ENCODE assay signal across 8 mouse cellular contexts in genomic region chr5:24474723-24475261, GRCm38 (mm10). TPM values are rescaled to one million over a fixed set of nuclear protein-coding genes. Genes with fewer than 3 reads are reported as not detected.
DNase-seq lines count a peak whose midpoint lies in the region; ATAC-seq and TF ChIP-seq lines count a peak whose summit lies in the region.

No protein-coding gene starts in this region.

- no peak for TF ChIP-seq CTCF in brain, embryonic 14.5 days (IDR thresholded peaks at IDR 0.05; ENCODE audit: borderline replicate concordance, extremely low read depth, insufficient read depth, insufficient read length)
- TF ChIP-seq CTCF in kidney, postnatal 0 days (IDR thresholded peaks at IDR 0.05; ENCODE audit: low read depth), result peak; percentile 33; the same call in 1 of the 2 replicates

- no peaks in the 10 kb centered on the region for H3K9me3 ChIP-seq in heart, embryonic 10.5 days
- H3K9me3 ChIP-seq in kidney, postnatal 0 days (replicated peaks; ENCODE audit: low read length), result no peaks in the 10 kb centered on the region
- H3K9me3 ChIP-seq in liver, embryonic 15.5 days (replicated peaks), result no peaks in the 10 kb centered on the region

- peak overlapping the region; percentile 72 for H3K4me3 ChIP-seq in heart, embryonic 10.5 days
- H3K4me3 ChIP-seq in kidney, postnatal 0 days (replicated peaks; ENCODE audit: low read depth, low read length), result peak overlapping the region; percentile 45
- H3K4me3 ChIP-seq in liver, embryonic 15.5 days (replicated peaks), result peak overlapping the region; percentile 43

- DNase-seq in heart, adult 11 months, result peak; percentile 93
- DNase-seq in heart, adult 9 months (ENCODE audit: low spot score in 2 of 2), result no peak
- peak; percentile 49 for DNase-seq in brain, embryonic 14.5 days (ENCODE audit: low read depth)
- no peak for DNase-seq in heart, embryonic 10.5 days (ENCODE audit: low spot score)
- peak; percentile 59 for DNase-seq in kidney, postnatal 0 days (ENCODE audit: low spot score)
- peak; percentile 42 for DNase-seq in ovary, adult 18-20 months (ENCODE audit: low spot score)

- H3K27ac ChIP-seq in heart, embryonic 10.5 days, result peak overlapping the region; percentile 83
- no peak overlapping the region for H3K27ac ChIP-seq in kidney, postnatal 0 days
- no peak overlapping the region for H3K27ac ChIP-seq in liver, embryonic 15.5 days (replicated peaks)

- no peak for TF ChIP-seq POLR2A in brain, embryonic 14.5 days (IDR thresholded peaks at IDR 0.05; ENCODE audit: borderline replicate concordance, extremely low read depth, insufficient read depth, insufficient read length, poor library complexity, severe bottlenecking)

- H3K36me3 ChIP-seq in heart, embryonic 10.5 days, result peaks cover 41% of the 10 kb centered on the region
- peaks cover 24% of the 10 kb centered on the region; the same call in 1 of the 2 replicates for H3K36me3 ChIP-seq in kidney, postnatal 0 days (ENCODE audit: insufficient read depth, low read length)
- H3K36me3 ChIP-seq in liver, embryonic 15.5 days (replicated peaks), result peaks cover 33% of the 10 kb centered on the region

- H3K27me3 ChIP-seq in heart, embryonic 10.5 days (ENCODE audit: insufficient read depth, poor library complexity, severe bottlenecking), result peaks cover 11% of the 10 kb centered on the region; the same call in 1 of the 2 replicates
- H3K27me3 ChIP-seq in kidney, postnatal 0 days (ENCODE audit: insufficient read depth, low read length), result 0 out of 2 replicates have a peak, but pooled peaks cover 5% of the 10 kb centered on the region
- peaks cover 41% of the 10 kb centered on the region for H3K27me3 ChIP-seq in liver, embryonic 15.5 days

- peak overlapping the region; percentile 58 for H3K9ac ChIP-seq in kidney, postnatal 0 days (ENCODE audit: low read depth, low read length)
- H3K9ac ChIP-seq in liver, embryonic 15.5 days, result no peak overlapping the region

- H3K4me1 ChIP-seq in heart, embryonic 10.5 days, result peaks cover 52% of the 10 kb centered on the region
- peaks cover 22% of the 10 kb centered on the region; the same call in 1 of the 2 replicates for H3K4me1 ChIP-seq in kidney, postnatal 0 days (replicated peaks; ENCODE audit: insufficient read depth, low read length)
- peaks cover 24% of the 10 kb centered on the region for H3K4me1 ChIP-seq in liver, embryonic 15.5 days (replicated peaks)

- H3K4me2 ChIP-seq in kidney, postnatal 0 days (ENCODE audit: low read length), result peak overlapping the region; percentile 90
- H3K4me2 ChIP-seq in liver, embryonic 15.5 days, result peak overlapping the region; percentile 62

- ATAC-seq in kidney, postnatal 0 days (replicated peaks; ENCODE audit: low FRiP score, low read depth), result 0 out of 2 replicates have a peak, but pooled peaks have one; percentile 23
- ATAC-seq in liver, embryonic 15.5 days (ENCODE audit: insufficient read depth), result no peak
- ATAC-seq in megakaryocyte-erythroid progenitor cell, adult 5-6 weeks (replicated peaks; ENCODE audit: low FRiP score, low TSS enrichment, poor library complexity, severe bottlenecking), result no peak

- WGBS in heart, embryonic 10.5 days, result under 1% methylated on average over 67 of the region's 67 CpGs
- 4% methylated on average over 67 of the region's 67 CpGs for WGBS in kidney, postnatal 0 days
- WGBS in liver, embryonic 15.5 days (ENCODE audit: insufficient replicate concordance), result 5% methylated on average over 67 of the region's 67 CpGs

RNA-seq across cellular contexts. Expression of gene Agap3, which starts 22.8 kb away (rescaled TPM):
- 176 and 244 TPM in 2 replicates for polyA plus RNA-seq in brain, embryonic 14.5 days (2012; rRNA removed)
- 20.1 and 30.1 TPM in 2 replicates for polyA plus RNA-seq in heart, embryonic 10.5 days (2016; fragmentation: Nextera tagmentation; extraction: Ambion mirVana)
- 23.9 and 26.9 TPM in 2 replicates for polyA plus RNA-seq in kidney, postnatal 0 days (2015; fragmentation: Nextera tagmentation; extraction: Ambion mirVana)
- polyA plus RNA-seq in liver, embryonic 15.5 days (2015; fragmentation: Nextera tagmentation; extraction: Ambion mirVana), result 11.3 and 14.7 TPM in 2 replicates
- total RNA-seq in megakaryocyte-erythroid progenitor cell, adult 5-6 weeks (2014; fragmentation: Nextera tagmentation), result 36.5 and 53.3 TPM in 2 replicates
- 21.7 and 33.3 TPM in 2 replicates for total RNA-seq in megakaryocyte-erythroid progenitor cell, adult 5-6 weeks (2017)

RNA-seq across cellular contexts. Expression of gene Tmub1, which starts 27.1 kb away (rescaled TPM):
- polyA plus RNA-seq in brain, embryonic 14.5 days (2012; rRNA removed), result 60.7 and 67.7 TPM in 2 replicates
- polyA plus RNA-seq in heart, embryonic 10.5 days (2016; fragmentation: Nextera tagmentation; extraction: Ambion mirVana), result 21.3 and 22.3 TPM in 2 replicates
- polyA plus RNA-seq in kidney, postnatal 0 days (2015; fragmentation: Nextera tagmentation; extraction: Ambion mirVana), result 27.0 and 28.0 TPM in 2 replicates
- polyA plus RNA-seq in liver, embryonic 15.5 days (2015; fragmentation: Nextera tagmentation; extraction: Ambion mirVana), result 5.1 and 5.5 TPM in 2 replicates
- total RNA-seq in megakaryocyte-erythroid progenitor cell, adult 5-6 weeks (2014; fragmentation: Nextera tagmentation), result 10.5 and 11.4 TPM in 2 replicates
- 5.6 and 6.2 TPM in 2 replicates for total RNA-seq in megakaryocyte-erythroid progenitor cell, adult 5-6 weeks (2017)

RNA-seq across cellular contexts. Expression of gene Fastk, which starts 29.7 kb away (rescaled TPM):
- 152 and 248 TPM in 2 replicates for polyA plus RNA-seq in brain, embryonic 14.5 days (2012; rRNA removed)
- polyA plus RNA-seq in heart, embryonic 10.5 days (2016; fragmentation: Nextera tagmentation; extraction: Ambion mirVana), result 156 and 197 TPM in 2 replicates
- 117 and 120 TPM in 2 replicates for polyA plus RNA-seq in kidney, postnatal 0 days (2015; fragmentation: Nextera tagmentation; extraction: Ambion mirVana)
- polyA plus RNA-seq in liver, embryonic 15.5 days (2015; fragmentation: Nextera tagmentation; extraction: Ambion mirVana), result 49.3 and 55.5 TPM in 2 replicates
- 101 and 135 TPM in 2 replicates for total RNA-seq in megakaryocyte-erythroid progenitor cell, adult 5-6 weeks (2014; fragmentation: Nextera tagmentation)
- 14.1 and 30.4 TPM in 2 replicates for total RNA-seq in megakaryocyte-erythroid progenitor cell, adult 5-6 weeks (2017)

RNA-seq across cellular contexts. Expression of gene Slc4a2, which starts 51.2 kb away (rescaled TPM):
- 38.9 and 41.4 TPM in 2 replicates for polyA plus RNA-seq in brain, embryonic 14.5 days (2012; rRNA removed)
- polyA plus RNA-seq in heart, embryonic 10.5 days (2016; fragmentation: Nextera tagmentation; extraction: Ambion mirVana), result 33.2 and 36.0 TPM in 2 replicates
- 30.8 and 35.5 TPM in 2 replicates for polyA plus RNA-seq in kidney, postnatal 0 days (2015; fragmentation: Nextera tagmentation; extraction: Ambion mirVana)
- 8.9 and 10.3 TPM in 2 replicates for polyA plus RNA-seq in liver, embryonic 15.5 days (2015; fragmentation: Nextera tagmentation; extraction: Ambion mirVana)
- total RNA-seq in megakaryocyte-erythroid progenitor cell, adult 5-6 weeks (2014; fragmentation: Nextera tagmentation), result 22.8 and 24.7 TPM in 2 replicates
- 15.5 and 16.4 TPM in 2 replicates for total RNA-seq in megakaryocyte-erythroid progenitor cell, adult 5-6 weeks (2017)

RNA-seq across cellular contexts. Expression of gene Cdk5, which starts 51.5 kb away (rescaled TPM):
- polyA plus RNA-seq in brain, embryonic 14.5 days (2012; rRNA removed), result 159 and 252 TPM in 2 replicates
- 33.9 and 37.4 TPM in 2 replicates for polyA plus RNA-seq in heart, embryonic 10.5 days (2016; fragmentation: Nextera tagmentation; extraction: Ambion mirVana)
- 47.2 and 51.3 TPM in 2 replicates for polyA plus RNA-seq in kidney, postnatal 0 days (2015; fragmentation: Nextera tagmentation; extraction: Ambion mirVana)
- 7.7 and 8.8 TPM in 2 replicates for polyA plus RNA-seq in liver, embryonic 15.5 days (2015; fragmentation: Nextera tagmentation; extraction: Ambion mirVana)
- total RNA-seq in megakaryocyte-erythroid progenitor cell, adult 5-6 weeks (2014; fragmentation: Nextera tagmentation), result 25.5 and 31.7 TPM in 2 replicates
- total RNA-seq in megakaryocyte-erythroid progenitor cell, adult 5-6 weeks (2017), result 15.0 and 26.5 TPM in 2 replicates

Comparison
In these comparisons a context has a peak if more than half of its experiments do, and no peak if none do; other contexts are left out.
1. DNase-seq: peak in heart, adult 11 months (single experiment), brain, embryonic 14.5 days (single experiment), kidney, postnatal 0 days (single experiment) and ovary, adult 18-20 months (single experiment); none in heart, adult 9 months (0 of 2) and heart, embryonic 10.5 days (single experiment).
2. Peak in every context shown above with its lines, with median percentiles within 50 percentile points of each other: H3K4me3 ChIP-seq.